Mouse (Mus musculus) spleen, adult 2 months (tissue): ENCODE measurements around the gene Ripk1. TPM values are rescaled to one million over a fixed set of nuclear protein-coding genes. Genes with fewer than 3 reads are reported as not detected.
"Not testable (repeated sequence)": the region's sequence is repeated elsewhere in the genome, so short reads cannot be mapped to it uniquely, and the experiment has no call there.

ENCODE experiments used
- DNase-seq, 2 experiments: peaks; one replicate each; pipeline versions ENCODE4 v3.0.0 to v3.0.0-alpha.2; 2012 to 2021; ENCODE audit warnings: low spot score in 2 of 2, low read depth in 1 of 2
- H3K27ac ChIP-seq: fragments of 200-500 bp; 2 replicates; pipeline ENCODE4 v1.5.1; 2012; ENCODE audit warnings: low read length, inconsistent platforms; ENCODE audit not compliant: insufficient read depth
- H3K27me3 ChIP-seq: fragments of 200-500 bp; 2 replicates; pipeline ENCODE4 v1.6.1; 2012; ENCODE audit warnings: mild to moderate bottlenecking, moderate library complexity, low read length, inconsistent platforms; ENCODE audit not compliant: control insufficient read depth, insufficient read depth
- H3K36me3 ChIP-seq: fragments of 200-500 bp; 2 replicates; pipeline ENCODE4 v1.6.1; 2012; ENCODE audit warnings: mild to moderate bottlenecking, low read length, inconsistent platforms; ENCODE audit not compliant: control insufficient read depth, insufficient read depth
- H3K4me1 ChIP-seq: fragments of 200-500 bp; 2 replicates; pipeline ENCODE4 v1.6.1; 2011; ENCODE audit warnings: inconsistent platforms; ENCODE audit not compliant: control insufficient read depth, insufficient read depth, insufficient read length
- H3K4me3 ChIP-seq: fragments of 200-500 bp; 2 replicates; pipeline ENCODE4 v1.5.1; 2011; ENCODE audit warnings: mild to moderate bottlenecking, inconsistent platforms; ENCODE audit not compliant: insufficient read depth, insufficient read length; ENCODE audit errors: extremely low read depth
- CTCF ChIP-seq: fragments of 200-500 bp; IDR thresholded peaks from 2 replicates; pipeline ENCODE4 v1.5.1; 2011; ENCODE audit warnings: mild to moderate bottlenecking, inconsistent platforms; ENCODE audit not compliant: insufficient read depth, insufficient read length, insufficient replicate concordance; ENCODE audit errors: extremely low read depth
- POLR2A ChIP-seq: fragments of 200-500 bp; IDR thresholded peaks from 2 replicates; pipeline ENCODE4 v1.6.1; 2011; ENCODE audit warnings: low read depth, low read length, inconsistent platforms
- WGBS: fragments of 180-500 bp; shearing (Covaris S2); methylation state at CpG from one replicate; pipeline ENCODE4 v1.1.7; 2018; 5-methylcytosine and 5-hydroxymethylcytosine counted together
- polyA plus RNA-seq: library from polyadenylated mRNA; depleted of rRNA; stranded (reverse); fragments of >200 nt; gene quantifications from 2 replicates; pipeline ENCODE4 v1.2.3, GENCODE M21; 2012

The Ripk1 gene
- polyA plus RNA-seq, 1 experiment: 6.5 TPM

GRCm38 (mm10) chr13:34057252-34057651, 55.1 kb downstream of the Ripk1 start:
- TF ChIP-seq CTCF: no peak
- TF ChIP-seq POLR2A: no peak
- Histone ChIP-seq H3K4me1 (no peaks in the 10 kb centered on the region), H3K27me3 (no peaks in the 10 kb centered on the region), H3K27ac (no peak overlapping the region), H3K4me3 (no peak overlapping the region), H3K36me3 (no peaks in the 10 kb centered on the region)
- DNase-seq: no peak
- WGBS: 82% methylated on average over 1 of the region's 1 CpGs

GRCm38 (mm10) chr13:34060061-34060460, 57.9 kb downstream of the Ripk1 start:
- Histone ChIP-seq H3K4me1 (no peaks in the 10 kb centered on the region), H3K27ac (no peak overlapping the region), H3K36me3 (no peaks in the 10 kb centered on the region), H3K27me3 (no peaks in the 10 kb centered on the region), H3K4me3 (no peak overlapping the region)
- no peak for TF ChIP-seq CTCF
- no peak for TF ChIP-seq POLR2A
- 92% methylated on average over 9 of the region's 9 CpGs for WGBS
- DNase-seq: no peak

- WGBS: 90% methylated on average over 10 of the region's 10 CpGs
- TF ChIP-seq CTCF (no peak), POLR2A (no peak)
- no peaks in the 10 kb centered on the region; the same call in 1 of the 2 replicates for H3K36me3 ChIP-seq
These were observed 60.3 kb downstream of the Ripk1 start for GRCm38 (mm10) chr13:34062466-34062865.

DNA sequence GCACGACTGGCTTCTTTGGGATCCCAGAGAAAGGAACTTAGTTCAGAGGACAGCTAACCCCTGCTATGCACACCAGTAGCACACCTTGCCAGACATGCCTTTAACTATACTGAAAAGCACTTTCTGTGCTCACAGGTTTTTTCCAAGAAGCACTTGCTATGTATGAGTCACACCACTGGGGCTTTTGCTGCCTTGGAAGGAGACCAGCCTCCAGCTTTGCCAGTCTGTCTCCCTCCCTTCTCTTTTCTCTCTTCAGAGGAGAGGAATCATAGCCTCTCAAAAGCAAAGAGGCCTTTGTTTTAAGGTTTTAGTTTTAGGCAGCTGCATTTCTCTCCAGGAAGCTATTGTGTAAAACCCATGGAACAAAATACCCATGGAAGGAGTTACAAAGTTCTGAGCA, 64.2 kb downstream of the Ripk1 start:
- no peak for DNase-seq
- TF ChIP-seq CTCF: no peak
- no peak for TF ChIP-seq POLR2A
- Histone ChIP-seq H3K27me3 (no peaks in the 10 kb centered on the region), H3K4me1 (no peaks in the 10 kb centered on the region), H3K27ac (no peak overlapping the region), H3K4me3 (no peak overlapping the region), H3K36me3 (no peaks in the 10 kb centered on the region; the same call in 1 of the 2 replicates)
- 87% methylated on average over 1 of the region's 1 CpGs for WGBS

More at GRCm38 (mm10) chr13:34062466-34062865, 60.3 kb downstream of the Ripk1 start:
- H3K4me1 ChIP-seq: no peaks in the 10 kb centered on the region
- no peak overlapping the region for H3K27ac ChIP-seq
- H3K4me3 ChIP-seq: no peak overlapping the region
- no peak for DNase-seq
- H3K27me3 ChIP-seq: no peaks in the 10 kb centered on the region

- H3K4me1 ChIP-seq: no peaks in the 10 kb centered on the region
- no peak overlapping the region for H3K27ac ChIP-seq
- no peak for DNase-seq
- TF ChIP-seq CTCF (no peak), POLR2A (no peak)
- H3K27me3 ChIP-seq: no peaks in the 10 kb centered on the region
- 92% methylated on average over 4 of the region's 4 CpGs for WGBS
- no peak overlapping the region for H3K4me3 ChIP-seq
- H3K36me3 ChIP-seq: peaks cover 1% of the 10 kb centered on the region
These were observed 68.1 kb downstream of the Ripk1 start for GRCm38 (mm10) chr13:34070296-34070695.

GRCm38 (mm10) chr13:34071836-34072235, 69.7 kb downstream of the Ripk1 start:
- Histone ChIP-seq H3K36me3 (peaks cover 1% of the 10 kb centered on the region; the same call in 1 of the 2 replicates), H3K27me3 (no peaks in the 10 kb centered on the region), H3K27ac (no peak overlapping the region), H3K4me3 (no peak overlapping the region), H3K4me1 (peaks cover 5% of the 10 kb centered on the region; the same call in 1 of the 2 replicates)
- WGBS: 94% methylated on average over 6 of the region's 6 CpGs
- DNase-seq: no peak
- TF ChIP-seq POLR2A (no peak), CTCF (no peak)

DNA sequence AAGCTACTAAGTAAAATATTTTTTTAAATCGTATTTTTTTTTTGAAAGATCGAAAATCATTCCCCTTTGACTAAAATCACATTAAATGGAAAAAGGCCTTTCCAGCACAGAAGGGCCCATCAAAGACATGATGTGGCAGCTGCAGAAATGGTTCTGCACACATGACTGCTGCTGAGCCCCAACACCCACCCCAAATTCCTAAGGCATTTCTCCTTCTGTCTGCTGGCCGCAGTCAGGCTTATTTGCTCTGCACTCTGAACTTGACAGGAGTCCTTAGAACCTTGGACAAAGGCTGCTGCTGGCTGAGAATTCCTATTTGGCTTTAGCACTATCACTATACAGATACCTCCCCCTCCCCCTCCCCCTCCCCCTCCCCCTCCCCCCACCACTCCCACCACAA, 70.7 kb downstream of the Ripk1 start:
- H3K4me3 ChIP-seq: no peak overlapping the region
- peaks cover 9% of the 10 kb centered on the region; the same call in 1 of the 2 replicates for H3K4me1 ChIP-seq
- H3K27me3 ChIP-seq: no peaks in the 10 kb centered on the region
- peaks cover 1% of the 10 kb centered on the region; the same call in 1 of the 2 replicates for H3K36me3 ChIP-seq
- DNase-seq: no peak
- H3K27ac ChIP-seq: no peak overlapping the region
- 93% methylated on average over 3 of the region's 3 CpGs for WGBS
- no peak for TF ChIP-seq POLR2A
- no peak for TF ChIP-seq CTCF

DNA sequence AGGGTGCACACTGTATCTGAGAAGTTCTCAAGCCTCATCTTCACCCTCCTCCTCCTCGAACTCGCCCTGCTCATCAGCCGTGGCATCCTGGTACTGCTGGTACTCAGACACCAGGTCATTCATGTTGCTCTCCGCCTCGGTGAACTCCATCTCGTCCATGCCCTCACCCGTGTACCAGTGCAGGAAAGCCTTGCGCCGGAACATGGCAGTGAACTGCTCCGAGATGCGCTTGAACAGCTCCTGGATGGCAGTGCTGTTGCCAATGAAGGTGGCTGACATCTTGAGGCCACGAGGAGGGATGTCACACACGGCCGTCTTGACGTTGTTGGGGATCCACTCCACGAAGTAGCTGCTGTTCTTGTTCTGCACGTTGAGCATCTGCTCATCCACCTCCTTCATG, 72.3 kb downstream of the Ripk1 start:
- not testable (repeated sequence) for H3K27me3 ChIP-seq, H3K27ac ChIP-seq, H3K36me3 ChIP-seq, DNase-seq, H3K4me3 ChIP-seq
- peaks cover 13% of the 10 kb centered on the region; the same call in 1 of the 2 replicates for H3K4me1 ChIP-seq
- WGBS: 96% methylated on average over 14 of the region's 17 CpGs

DNA sequence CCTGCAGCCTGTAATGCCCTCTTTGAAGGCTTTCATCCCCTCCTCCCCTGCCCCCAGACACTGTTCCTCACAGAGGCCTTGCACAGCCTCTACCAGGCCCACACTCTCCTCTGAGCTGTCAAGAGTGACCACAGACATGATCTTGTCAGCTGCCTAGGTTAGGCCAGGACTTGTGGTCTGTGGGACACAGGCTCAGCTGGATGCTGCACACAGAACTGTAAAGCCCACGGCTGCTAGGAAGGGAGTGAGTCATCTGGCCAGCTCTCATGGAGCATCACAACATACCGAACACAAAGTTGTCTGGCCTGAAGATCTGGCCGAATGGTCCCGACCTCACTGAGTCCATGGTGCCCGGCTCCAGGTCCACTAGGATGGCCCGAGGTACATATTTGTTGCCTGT, 73.7 kb downstream of the Ripk1 start:
- not testable (repeated sequence) for H3K27ac ChIP-seq, DNase-seq, H3K4me3 ChIP-seq, H3K36me3 ChIP-seq, H3K27me3 ChIP-seq
- peaks cover 13% of the 10 kb centered on the region; the same call in 1 of the 2 replicates for H3K4me1 ChIP-seq
- WGBS: 87% methylated on average over 6 of the region's 6 CpGs
